Mouse (Mus musculus): ENCODE measurements around the gene Mapkap1.

DNA sequence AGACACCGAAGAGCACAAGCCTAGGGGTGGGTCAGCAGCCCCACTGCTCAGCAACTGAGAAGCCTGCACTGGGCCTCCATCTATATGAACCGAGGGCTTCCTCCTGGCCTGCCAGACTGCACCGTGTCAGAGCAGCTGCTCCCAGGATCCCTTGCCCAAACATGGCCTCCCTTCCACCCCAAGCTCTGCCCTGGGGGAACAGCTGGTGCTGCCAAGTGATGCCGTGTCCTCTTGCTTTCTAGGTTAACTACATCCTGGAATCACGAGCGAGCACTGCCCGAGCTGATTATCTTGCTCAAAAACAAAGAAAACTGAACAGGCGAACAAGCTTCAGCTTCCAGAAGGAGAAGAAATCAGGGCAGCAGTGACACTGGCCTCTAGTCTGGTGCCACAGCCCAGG lies 216.6 kb downstream of the Mapkap1 start:
- TF ChIP-seq POLR2A (IDR thresholded peaks at IDR 0.05; ENCODE audit: borderline replicate concordance, extremely low read depth, insufficient read depth, insufficient read length, poor library complexity, severe bottlenecking) (no peak), CTCF (IDR thresholded peaks at IDR 0.05; ENCODE audit: borderline replicate concordance, extremely low read depth, insufficient read depth, insufficient read length) (no peak)
